Mouse (Mus musculus) monocyte, adult 2 months (primary cell): ENCODE measurements at regions not wholly inside any gene's neighbourhood (a gene's known extent, or its start where the extent isn't known, plus 50 kb on each side); places are given as distances from the start of the nearest gene placed in this dataset.

Experiments
- DNase-seq, 2 experiments: peaks; one replicate each; pipeline ENCODE4 v3.0.0; 2022; ENCODE audit warnings: low spot score in 2 of 2, low read depth in 1 of 2

DNA sequence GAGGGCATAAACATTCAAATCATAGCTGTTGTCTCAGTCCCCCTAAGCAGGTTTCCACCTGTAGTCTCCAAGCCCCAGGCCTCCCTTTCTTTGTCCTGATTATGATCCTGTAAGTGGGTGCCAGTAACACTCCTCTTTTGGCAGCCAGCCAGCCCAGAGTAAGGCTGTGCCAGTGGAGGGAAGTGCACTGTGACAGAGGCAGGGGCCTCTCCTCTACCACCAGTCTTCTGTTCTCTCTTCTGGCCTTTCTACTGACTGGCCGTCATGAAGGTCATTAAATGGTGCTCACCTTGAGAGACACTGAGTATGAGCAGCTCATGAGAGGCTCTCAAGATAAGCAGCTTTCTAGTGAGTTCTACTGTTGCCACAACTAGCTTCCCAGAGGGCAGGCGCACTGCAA lies 63.5 kb upstream of the Met start:
- DNase-seq = no peak

- DNase-seq = no peak
These were observed 55.5 kb upstream of the Met start for GRCm38 (mm10) chr6:17408094-17408493.

GRCm38 (mm10) chr6:17409703-17410408 lies 53.7 kb upstream of the Met start:
- peak; percentile 12 to 65 for DNase-seq

DNA sequence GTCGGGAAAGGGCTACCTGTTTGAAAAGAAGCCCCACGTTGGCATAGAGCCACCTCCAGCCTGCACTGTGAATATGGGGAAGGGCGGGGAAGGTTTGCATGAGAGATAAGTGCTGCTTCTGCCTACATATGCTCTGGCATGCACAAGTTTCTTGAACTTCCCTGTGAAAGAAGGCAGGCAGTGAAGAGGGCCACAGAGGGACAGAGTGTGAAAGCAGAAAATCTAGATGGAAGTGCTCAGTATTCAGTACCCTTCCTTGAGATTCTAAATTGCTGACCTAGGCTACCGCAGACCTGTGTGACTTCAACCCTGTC lies 53.2 kb upstream of the Met start:
- DNase-seq = peak; percentile 3 to 10
